Mouse (Mus musculus) gastrocnemius, postnatal 10 days (tissue): ENCODE data around the gene Gprc6a. TPM values are rescaled to one million over a fixed set of nuclear protein-coding genes. Genes with fewer than 3 reads are reported as not detected.

ENCODE experiments used
- DNase-seq: peaks from one replicate; pipeline ENCODE4 v3.0.0; 2021; ENCODE audit warnings: mixed read lengths
- total RNA-seq, 2 experiments: library from RNA; stranded (reverse); gene quantifications; 2 replicates each; pipeline ENCODE4 v1.2.3; 2021

Gprc6a gene
- total RNA-seq, 2 experiments from 2014 or later = not detected

DNA sequence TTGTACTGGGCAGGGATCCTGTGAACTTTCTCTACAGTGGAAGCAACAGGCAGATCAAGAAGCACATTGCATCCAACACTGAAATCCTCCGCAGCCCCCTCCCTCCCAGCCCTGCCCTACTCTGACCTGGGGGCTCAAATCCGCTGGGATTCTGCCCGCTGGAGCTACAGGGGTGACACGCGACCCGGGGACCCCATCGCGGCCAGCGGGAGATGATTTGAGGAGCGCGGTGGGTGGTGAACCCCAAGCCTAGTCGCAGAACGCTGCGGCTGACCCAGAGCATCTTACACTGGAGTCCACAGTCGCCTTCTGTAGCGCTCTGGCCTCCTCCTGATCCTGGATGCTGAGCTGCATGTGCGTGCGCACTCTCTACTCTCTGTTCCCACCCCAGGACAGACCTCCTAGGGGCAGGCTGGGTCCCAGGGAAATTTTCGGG lies 41.1 kb downstream of the Gprc6a start, which contains the start of gene Fam162b:
Gene Fam162b (minus strand): TSS at position 379 of the 436 bp plus-strand sequence.
- DNase-seq = no peak

DNA sequence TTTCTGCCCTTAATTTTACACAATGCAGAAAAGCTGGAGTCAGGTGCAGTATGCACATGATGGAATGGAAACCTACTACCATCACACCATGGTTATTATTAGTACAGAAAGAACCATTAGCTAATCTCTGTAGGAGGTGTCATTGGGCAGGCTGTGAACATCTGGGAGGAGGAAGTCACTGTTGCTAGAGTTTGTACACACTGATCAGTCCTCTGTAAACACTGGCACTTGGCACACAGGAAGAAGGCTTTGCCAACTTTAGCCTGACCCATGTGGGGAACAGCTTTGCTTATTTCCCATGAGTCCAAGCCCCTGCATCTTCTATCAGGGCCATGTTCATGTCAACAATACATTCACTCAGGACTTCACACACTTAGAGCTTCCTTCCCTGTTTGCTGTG lies 46.3 kb downstream of the Gprc6a start:
- no peak for DNase-seq

DNA sequence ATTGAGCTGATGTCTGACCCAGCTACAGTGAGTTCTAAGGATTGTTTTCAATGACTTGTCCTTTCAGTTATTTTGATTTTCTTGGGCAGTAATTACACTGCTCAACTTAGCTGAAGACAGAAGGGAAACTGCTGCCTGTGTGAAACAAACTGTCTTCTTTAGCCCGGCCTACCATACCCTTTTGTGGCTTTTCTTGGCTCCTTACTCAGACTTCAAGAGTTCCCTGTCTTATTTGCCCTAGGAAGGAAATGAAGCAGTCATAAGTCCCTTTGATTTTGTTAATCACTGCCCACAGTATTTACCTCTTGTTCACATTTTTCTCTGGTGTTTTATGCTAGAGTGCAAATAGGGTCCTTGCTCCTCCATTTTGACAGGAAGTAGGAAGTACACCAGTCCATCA lies 46.9 kb downstream of the Gprc6a start:
- DNase-seq = no peak

DNA sequence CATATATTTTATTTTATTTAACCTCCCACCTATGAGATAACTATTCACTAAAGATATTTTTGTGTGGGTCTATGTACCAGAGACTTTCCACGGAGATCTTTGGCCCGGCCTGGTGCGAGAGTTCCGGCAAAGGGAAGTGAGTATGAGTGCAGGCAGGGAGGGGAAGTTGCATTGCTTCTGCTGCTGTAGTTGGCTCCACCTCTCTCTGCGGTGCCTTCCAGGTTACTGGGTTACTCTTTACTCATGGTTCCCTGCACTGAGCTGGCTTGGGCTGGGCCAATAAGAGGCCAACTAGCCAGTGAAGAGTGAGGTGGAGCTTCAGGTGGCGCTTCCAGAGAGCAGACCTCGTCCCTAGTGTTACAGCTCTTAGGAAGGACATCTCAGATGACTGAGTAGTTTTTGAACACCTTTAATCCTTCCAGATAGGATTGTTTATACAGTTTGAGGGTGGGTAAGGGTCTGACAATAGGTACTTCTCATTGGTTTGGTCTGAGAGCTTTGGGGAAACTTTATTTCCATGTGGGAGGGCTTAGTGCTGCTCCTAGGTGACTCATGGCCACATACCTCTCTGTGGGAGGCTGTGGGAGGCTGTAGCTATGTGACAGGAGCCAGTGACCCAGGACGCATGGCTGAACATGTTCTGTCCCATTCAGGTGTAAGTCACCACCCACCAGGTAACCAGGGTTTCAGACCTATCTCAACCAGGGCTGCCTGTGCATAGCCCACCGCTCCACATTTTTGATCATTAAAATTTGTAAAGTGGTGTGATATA lies 59.9 kb downstream of the Gprc6a start:
- DNase-seq = no peak

Other genes with a start within 250 kb of the Gprc6a start
- 1 to 10 TPM in 1 of 2 experiments, under 1 TPM in 1; 0.59 to 1.1 TPM for gene Gm49339, start 150.8 kb downstream of the Gprc6a start, total RNA-seq
- 1 to 10 TPM in 1 of 2 experiments, under 1 TPM in 1; 0.92 to 2.3 TPM for gene Lilr4b, start 150.8 kb downstream of the Gprc6a start, total RNA-seq
- gene Lilrb4a, start 140.5 kb downstream of the Gprc6a start, total RNA-seq = 1 to 10 TPM in 1 of 2 experiments, under 1 TPM in 1; 0.82 to 2.5 TPM
- not detected for gene Fam162b, start 40.9 kb downstream of the Gprc6a start, total RNA-seq
- not detected for gene Rfx6, start 46.3 kb upstream of the Gprc6a start, total RNA-seq